Mouse (Mus musculus) retina, postnatal 1 day (tissue): ENCODE measurements around the gene Cfl1.
A peak's percentile ranks its signal among the peaks of the same experiment; 100 is the strongest.

Experiments
- DNase-seq: peaks from one replicate; pipeline ENCODE4 v3.0.0-alpha.2; 2012

The Cfl1 gene

DNA sequence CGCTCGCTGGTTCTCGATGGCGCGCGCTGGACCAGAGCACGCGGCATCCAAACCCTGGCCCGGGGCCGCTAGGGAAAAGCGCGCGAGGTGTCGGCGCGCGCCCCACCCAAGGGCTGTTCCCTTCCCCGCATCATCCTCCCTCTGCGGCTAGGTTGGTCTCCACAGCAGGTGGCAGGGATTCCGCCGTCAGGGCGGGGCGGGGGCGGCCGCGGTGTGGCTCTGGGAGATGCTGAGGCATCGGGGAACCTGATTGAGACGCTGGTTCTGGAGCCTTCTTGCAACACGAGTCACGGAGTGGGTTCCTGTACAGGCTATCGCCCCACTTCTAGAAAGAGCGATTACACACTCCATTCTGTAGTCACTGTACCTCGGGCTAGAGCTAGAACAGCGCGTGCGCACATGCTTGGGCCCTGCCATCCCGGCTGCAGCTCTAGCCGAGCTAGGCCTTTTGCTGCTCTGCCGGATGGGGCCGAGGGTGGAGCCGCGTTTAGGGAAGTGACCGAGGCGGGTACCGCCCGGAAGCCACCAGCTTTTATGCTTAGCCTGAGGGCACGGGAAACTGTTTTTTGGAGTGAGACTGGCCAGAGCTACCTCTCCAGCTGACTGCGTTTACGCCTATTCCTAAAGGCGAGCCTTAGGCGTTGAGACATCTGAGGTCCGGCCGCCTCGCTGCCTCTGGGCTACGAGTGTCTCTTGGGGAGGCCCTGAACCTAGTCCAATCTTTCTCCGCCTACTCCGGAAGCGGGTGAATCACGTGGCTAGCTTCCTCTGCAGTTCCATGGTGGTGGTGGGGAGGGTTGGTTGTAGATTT, 848 bp downstream of the Cfl1 start:
- DNase-seq = peak; percentile 83

DNA sequence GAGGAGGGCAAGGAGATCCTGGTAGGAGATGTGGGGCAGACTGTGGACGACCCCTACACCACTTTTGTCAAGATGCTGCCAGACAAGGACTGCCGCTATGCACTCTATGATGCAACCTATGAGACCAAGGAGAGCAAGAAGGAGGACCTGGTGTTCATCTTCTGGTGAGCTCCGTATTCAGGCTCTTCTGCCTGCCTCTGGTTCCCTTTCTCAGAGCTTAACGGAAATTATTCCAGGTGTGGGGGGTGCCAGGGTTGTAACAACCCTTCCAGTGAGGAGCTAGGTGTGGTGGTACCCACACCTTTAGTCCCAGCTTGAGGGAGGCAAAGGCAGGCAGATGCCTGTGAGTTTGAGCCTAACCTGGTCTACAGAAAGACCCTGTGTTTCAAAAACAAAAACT, 2.4 kb downstream of the Cfl1 start:
- no peak for DNase-seq

DNA sequence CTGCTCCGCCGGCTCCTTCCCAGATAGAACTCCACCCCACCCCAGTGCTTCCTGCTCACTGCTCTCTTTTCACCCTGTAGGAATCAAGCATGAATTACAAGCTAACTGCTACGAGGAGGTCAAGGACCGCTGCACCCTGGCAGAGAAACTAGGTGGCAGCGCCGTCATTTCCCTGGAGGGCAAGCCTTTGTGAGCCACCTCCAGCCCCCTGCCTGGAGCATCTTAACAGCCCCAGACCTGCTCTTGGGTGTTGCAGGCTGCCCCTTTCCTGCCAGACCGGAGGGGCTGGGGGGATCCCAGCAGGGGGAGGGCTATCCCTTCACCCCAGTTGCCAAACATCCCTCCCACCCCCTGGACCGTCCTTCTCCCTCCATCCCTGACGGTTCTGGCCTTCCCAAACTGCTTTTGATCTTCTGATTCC, 3.1 kb downstream of the Cfl1 start:
- peak; percentile 42 for DNase-seq

DNA sequence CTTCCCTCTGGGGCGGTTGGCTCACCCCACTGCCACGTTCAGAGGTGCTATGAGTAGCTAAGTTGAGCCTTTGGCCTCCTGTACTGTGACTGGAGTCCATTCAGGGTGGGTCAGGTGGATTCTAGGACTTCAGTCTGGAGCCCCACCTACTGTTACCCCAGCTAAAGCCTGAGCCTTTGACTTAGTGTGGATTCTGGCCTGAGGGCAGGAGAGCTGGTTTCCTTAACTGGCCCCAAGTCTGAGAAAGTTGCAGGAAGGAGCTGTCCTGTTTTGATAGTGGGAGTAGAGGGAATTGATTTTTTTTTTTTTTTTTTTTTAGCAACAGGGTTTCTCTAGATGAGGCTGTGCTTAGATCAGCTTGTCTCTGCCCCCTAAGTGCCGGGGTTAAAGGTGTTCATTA, 4.1 kb downstream of the Cfl1 start:
- no peak for DNase-seq

DNA sequence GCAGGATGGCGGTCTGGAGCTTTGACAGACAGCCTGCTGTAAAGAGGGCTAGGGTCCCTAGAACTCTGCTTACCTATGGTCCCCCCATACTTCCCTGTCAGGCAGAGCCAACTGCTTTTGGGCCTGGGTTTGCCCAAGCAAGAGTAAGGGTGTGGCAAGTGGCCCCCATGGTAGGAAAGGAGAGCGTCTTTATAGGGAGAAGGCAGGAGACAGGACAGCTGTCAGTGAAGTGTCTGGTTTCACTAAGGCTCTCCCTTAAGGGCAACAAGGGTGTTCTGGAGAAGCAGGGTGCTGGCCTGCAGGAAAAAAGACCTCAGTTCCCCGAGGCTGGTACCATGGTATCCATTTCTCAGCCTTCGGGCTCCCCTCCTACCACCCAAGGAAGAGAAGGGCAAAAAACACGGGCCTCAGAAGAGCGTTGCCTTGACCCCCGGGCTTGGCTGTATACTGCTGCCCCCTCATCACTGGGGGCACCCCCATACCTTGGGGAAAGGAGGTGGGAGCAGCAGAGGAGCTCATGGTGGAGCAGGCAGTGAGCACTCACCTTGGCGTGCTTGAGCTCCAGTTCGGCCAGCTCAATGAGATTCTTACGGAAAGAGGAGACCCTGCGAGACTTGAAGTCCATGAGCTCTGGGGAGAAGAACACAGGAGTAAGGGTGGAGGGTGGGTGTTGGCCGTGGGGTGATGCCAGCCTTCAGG, 5.2 kb downstream of the Cfl1 start:
- DNase-seq = no peak

DNA sequence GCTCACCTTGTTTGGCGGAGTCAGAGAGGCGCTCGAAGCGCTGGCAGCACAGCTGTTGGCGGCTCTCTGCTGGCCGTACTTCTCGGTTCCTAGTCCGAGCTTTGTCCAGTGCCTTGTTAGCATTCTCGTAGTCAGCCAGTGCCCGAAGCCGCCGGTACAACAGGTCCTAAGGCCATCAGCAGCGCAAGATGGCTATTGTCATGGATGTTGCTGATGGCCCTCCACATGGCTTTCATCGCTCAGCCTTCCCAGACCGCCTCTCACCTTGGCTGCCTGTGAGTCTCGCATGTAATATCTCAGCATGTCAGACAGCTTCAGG, 5.8 kb downstream of the Cfl1 start:
- DNase-seq = no peak

DNA sequence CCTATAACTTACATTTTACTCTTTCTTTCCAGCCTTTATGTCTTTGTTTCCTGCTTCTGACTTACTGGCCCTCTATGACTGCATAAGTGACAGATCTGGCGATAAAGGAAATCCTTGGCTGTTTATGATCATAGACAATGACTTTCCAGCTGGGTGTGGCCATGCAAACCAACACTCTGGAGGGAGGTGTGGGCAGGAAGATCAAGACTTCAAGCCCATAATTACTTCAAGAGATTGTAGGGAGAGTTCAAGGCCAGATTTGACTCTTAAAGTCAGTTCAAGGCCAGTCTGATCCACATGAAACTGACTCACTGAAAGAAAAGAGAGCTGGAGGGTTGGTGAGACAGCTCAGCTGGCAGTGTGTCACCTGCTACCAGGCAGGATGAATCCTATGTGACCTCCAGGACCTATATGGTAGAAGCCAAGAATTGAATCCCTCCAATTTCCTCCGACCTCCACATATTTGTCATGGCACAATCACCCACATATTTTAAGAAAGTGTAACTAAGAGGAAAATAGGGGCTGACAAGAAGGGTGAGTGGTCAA, 10.1 kb downstream of the Cfl1 start:
- no peak for DNase-seq

DNA sequence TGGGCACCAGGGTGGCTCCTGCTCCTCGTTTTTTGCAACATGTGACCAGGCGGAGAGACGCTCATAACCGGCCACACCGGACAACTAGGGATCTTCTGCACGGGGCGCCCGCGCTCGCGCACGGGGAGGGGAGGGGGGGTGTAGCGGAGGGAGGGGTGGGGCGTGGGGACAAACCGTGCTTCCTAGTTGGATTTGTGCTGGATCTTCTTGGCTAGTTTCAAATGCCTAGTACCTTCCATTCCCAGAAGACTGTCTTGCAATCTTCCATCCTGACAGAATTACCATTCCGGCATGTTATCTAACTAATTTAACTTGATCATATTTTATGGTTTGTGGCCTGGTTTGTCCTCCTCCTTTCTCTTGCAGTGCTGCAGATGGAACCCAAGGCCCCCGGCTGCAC, 13.4 kb downstream of the Cfl1 start, which contains the start of gene 1700020D05Rik:
1700020D05Rik (minus strand) TSS at position 101 of the 400 bp plus-strand sequence.
- no peak for DNase-seq

DNA sequence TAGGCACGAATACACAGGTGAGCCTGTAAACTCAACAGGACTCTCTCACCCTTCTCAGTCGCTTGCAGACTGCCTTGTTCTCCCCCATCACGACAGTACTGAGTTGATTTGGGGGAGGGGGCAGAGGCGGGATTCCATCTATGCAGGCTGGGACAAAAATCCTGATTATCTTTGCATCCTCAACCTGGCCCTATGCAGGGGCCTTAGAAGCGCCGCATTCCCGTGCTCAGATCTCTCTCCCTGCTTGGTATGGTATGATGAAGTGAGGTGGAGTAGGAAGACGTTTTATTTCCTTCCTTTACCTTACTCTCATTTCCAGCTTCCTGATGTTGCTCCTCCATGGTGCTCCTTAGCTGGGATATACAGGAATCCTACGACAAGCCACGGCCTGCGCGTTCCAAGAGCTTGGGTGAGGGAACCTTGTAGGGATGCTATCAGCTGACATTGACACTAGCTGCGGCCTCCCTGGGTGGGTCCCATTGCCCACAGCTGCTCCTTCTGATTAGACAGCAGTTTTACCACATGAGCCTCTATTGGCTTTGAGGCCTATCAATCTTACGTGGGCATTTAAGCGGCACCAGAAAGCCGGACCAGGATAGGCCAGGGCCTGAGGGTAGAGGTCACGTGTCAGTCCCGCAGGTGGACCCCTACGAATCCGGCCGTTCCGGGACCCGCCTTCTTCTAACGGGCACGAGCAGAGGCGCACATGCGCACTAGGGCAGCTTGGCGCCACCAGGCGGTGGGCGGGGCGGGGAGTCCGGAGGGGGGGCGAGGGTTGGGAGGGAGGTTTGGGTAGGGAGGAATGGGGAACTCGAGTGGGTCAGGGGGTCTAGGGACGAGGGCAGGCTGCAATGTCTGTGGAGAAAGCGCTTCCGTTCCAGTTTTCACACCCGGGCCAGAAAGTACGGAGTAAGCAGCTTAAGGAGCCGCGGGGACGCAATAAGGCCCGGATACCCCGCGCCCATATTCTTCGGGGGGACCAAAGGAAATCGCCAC, 20.1 kb downstream of the Cfl1 start, which contains the start of gene Snx32:
Snx32 (minus strand) TSS at position 508 of the 996 bp plus-strand sequence.
- peak; percentile 100 for DNase-seq

DNA sequence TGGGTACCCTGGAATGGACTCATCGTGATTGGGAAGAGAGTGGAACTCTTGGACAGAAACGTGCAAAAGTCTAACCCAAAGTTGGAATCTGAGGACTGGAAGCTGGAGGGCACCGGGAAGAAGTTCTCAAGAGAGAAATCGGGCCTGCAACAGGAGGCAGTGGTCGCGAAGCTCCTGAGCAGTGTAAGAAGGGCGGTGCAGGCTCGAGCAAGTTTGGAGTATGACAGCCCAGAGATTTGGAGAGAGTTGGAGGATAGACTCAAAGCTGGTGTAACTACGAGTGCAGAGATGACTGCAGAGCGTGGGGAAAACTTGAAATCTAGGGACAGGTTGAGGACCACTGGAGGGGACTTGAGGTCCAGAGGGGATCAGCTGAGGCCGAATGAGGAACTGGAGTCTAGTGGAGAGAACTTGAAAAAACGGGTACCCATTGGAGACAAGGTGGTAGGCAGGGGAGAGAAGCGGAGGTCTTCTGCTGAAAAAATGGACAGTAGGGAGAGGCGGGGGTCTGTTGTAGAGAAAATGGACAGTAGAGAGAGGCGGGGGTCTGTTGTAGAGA, 20.9 kb downstream of the Cfl1 start:
- no peak for DNase-seq

DNA sequence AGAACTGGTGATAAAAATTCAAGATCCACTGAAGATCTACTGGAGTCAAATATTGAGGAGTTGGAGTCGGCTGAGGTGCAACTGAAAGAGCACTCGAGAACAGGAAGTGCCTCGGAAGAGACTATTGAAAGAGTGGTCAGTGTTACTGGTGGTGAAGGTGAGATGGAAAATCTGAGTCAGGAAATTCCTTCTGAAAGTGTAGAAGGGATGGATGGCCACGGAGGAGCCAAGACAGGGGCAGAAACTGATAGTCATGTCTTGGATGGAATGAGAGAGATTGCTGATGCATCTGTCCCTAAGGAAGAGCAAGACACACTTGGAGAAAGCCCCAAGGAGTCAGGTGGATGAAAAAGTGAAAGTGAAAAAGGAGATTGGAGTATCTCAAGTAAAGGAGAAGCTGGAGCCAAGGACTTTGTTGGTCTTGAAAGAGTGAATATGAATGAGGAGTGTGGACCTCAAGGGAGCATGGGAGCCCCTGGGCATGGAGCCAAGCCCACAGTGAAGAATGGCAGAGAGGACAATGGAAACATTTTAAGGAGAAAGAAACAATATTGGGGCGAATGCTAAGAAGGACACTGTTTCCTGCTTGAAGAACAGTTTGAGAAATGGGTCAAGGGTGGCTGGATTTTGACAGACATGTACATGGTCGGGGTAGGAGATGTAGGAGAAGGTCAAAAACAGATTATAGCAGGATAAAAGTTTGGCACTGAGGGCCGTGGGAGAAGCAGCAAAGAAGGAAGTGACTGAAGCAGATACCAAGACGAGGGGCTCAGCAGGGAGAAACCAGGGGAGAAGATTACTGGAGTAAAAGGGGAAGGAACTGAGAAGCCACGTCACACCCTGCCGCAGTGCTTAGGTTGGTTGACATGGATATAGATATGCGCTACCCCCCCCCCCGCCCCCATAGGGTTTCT, 22.1 kb downstream of the Cfl1 start:
- DNase-seq = no peak

DNA sequence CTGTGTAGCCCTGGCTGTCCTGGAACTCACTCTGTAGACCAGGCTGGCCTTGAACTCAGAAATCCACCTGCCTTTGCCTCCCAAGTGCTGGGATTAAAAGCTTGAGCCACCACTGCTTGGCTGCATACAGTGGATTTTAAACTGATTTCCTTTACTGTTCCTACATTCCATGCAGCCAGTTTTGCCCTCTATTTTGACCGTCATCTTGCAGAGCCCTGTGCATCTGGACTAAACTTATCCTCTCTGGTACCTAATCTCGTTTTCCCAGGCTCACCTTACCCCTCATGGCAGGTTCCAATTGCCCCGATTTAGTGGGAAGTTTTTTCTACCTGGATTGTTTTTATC, 22.7 kb downstream of the Cfl1 start:
- DNase-seq = no peak

DNA sequence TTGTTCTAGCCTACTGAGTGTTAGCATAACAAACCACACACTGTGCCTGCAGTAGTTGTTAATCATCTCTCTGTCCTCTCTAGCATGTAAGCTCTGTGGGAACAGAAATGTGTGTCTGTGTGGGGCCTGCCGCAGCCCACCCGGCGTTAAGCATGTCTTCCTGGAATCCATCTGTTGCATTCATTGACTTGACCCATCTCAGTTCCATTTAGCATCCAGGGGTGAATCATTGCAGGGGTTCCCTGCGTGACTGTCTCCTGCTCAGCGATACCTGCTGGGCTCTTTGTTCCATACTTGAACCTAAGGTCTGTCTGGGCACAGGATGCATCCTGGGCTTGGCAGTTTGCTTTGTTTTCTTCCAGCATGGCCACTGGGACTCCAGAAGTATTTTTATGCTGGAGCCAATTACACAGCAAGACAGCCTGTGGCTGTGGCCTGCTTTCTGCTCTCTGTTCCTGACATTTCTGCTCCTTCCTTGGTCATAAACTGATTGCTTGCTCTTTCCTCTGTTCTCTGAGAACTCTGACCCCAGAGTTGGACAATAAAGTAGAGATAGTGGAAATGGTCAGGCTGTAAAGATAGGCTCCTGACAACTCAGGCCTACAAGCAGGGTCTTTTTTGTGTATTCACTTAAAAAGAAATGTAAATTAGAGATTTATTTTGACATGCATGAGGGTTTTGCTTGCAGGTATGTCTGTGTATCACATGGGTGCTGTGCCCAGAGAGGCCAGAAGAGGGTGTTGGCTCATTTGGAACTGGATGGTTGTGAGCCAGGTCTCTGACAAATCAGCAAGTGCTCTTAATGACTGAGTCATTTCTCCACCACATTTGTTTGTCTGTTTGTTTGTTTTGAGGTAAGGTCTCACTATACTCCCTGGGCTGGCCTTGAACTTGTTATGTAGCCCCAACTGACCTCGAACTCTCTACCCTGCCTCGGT, 25.9 kb downstream of the Cfl1 start:
- peak; percentile 29 for DNase-seq

DNA sequence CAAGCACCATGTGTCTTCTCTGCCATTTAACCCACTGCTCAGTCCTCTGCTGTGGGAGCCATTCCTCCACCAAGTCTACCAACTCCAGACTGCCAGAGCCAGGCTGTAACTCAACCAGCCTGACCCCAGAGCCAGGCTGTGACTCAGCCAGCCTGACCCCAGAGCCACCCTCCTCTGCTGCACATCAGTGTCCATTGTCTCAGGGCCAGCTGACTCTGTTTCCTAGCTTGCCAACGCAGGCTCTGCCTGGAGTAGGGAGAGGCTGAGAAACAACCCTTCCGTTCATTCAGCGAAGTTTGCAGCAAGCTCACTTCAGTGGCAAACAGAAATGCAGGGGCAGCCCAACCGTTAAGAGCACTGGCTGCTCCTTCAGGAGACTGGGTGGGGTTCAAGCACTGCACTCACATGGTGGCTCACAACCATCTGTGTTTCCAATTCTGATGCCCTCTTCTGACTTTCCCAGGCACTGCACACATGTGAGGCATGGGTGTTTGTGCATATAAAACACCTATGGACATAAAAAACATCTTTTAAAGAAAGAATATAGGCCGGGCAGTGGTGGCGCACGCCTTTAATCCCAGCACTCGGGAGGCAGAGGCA, 26.8 kb downstream of the Cfl1 start:
- DNase-seq = no peak

DNA sequence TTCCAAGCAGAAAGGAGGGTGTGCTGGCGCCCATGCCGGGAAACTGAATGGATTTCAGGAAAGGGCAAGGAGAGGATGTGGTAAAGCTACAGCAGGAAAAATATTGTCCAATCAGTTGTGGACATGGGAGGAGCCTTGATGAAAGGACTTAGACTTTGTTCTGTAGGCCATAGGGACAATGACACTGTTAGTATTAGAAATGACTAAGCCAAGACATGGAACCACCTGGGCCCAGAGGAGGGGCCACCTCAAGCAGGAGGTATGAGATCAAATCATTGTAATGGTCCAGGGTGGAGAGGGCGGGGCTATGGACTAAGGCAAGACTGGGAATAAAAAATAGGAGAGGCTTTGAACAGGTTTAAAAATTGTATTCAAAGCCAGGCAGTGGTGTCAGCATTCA, 28.5 kb downstream of the Cfl1 start:
- DNase-seq = no peak

DNA sequence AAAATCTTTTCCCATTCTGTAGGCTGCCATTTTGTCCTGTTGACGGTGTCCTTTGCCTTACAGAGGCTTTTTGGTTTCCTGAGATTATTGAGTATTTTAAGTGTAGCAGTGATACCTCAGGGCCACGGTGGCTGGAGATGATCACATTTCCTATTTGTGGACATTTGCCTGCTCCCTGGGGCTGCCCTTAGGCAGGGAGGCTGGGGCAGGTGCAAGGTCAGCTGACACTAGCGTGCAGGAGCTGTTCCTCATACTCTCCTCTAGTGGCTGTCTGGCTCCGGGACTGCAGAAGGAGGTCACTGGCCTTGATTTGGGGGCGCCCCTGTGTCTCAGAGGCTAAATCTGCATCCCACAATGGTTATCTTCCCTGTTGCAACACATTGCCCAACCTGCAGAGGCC, 34.9 kb downstream of the Cfl1 start:
- no peak for DNase-seq

DNA sequence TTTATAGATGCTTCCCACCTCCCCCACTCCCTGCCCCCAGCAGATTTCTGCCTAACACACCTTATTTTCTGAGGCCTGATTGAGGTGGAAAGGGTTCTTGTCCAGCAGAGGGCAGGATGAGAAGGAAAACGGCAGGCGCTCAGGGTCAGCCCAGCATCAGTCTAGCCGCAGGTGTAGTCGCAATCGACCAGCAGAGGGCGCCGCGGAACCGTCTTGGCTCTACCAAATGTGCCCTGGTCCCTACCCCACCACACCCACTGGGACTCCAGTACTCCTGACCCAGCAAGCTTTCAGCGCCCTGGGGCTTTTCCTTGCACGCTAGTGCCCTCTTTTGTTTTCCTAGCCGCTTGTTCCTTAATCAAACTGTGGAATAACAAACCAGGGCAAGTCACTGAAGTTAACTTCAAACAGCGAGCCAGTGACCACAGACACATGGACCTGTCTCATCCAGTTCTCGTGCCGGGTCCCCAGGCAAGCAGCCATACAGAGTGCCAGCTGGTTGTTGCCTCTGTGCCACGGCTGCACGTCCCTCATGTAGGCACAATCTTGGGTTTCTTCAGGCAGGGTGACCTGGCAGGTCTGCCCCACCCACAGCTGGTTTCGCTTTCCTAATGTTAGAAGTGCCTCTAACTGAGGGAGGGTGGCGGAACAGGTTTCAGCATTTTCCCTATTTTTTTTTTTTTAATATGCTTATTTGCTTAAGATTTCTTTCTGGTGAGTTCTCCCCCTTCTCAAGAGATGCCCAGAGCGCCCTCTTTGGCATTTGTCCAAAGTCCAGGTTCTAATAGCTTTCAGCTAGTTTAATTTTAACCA, 39.3 kb downstream of the Cfl1 start:
- DNase-seq = peak; percentile 93

DNA sequence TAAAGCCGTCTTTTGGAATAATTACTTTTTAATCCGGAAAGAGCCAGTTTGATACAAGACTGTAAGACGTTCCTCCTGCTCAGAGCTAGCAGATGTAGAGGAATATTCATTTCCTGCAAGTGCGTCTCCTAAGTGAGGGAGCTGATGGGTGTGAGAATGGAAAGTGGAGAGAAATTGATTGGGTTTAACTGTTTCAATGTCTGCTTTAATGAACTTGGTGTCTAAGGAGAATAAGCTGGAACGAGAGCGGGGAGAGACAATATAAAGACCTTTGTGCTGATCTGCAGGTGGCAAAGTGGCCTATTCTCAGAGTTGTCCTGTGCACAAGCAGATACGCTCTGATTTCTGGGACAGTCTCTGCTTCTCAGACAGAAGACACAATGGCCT, 39.9 kb downstream of the Cfl1 start:
- peak; percentile 11 for DNase-seq

DNA sequence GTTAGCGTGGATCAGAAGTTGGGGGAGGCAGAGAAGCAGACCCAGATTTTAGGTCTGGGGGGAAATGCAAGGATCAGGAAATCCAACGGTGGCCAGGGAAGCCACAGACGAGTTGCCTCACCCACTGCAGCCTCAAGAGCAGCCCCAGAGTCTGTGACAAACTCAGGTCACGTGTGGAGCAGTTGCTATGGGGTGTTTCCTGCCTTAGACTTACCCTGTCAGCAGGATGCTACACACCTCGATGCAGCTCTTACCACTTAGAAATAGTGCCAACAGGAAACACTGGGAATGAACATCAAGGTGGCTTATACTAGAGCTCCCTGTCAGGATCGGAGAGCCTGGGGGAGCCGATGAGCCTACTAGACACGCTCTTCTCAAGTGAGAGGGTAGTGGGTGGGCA, 42.3 kb downstream of the Cfl1 start:
- no peak for DNase-seq
